Mouse (Mus musculus) CD4-positive, CD25-positive, alpha-beta regulatory T cell, adult 4 months (primary cell): ENCODE measurements around the gene Slc25a33. TPM values are rescaled to one million over a fixed set of nuclear protein-coding genes. Genes with fewer than 3 reads are reported as not detected.

ENCODE experiments used
- polyA plus RNA-seq, 2 experiments: library from polyadenylated mRNA; unstranded; fragments of 100-300 nt; shearing (Covaris generic); gene quantifications; one replicate each; pipeline ENCODE4 v1.2.1; 2017

Slc25a33 gene
- polyA plus RNA-seq, 2 experiments from 2014 or later = 4.6 to 5.7 TPM

Other genes with a start within 250 kb of the Slc25a33 start
- 1 to 10 TPM; 4.4 to 5.4 TPM for gene Clstn1, start 187.8 kb downstream of the Slc25a33 start, polyA plus RNA-seq
- gene Pik3cd, start 71.7 kb downstream of the Slc25a33 start, polyA plus RNA-seq = 100 to 1,000 TPM; 102 to 179 TPM
- gene Tmem201, start 36.2 kb downstream of the Slc25a33 start, polyA plus RNA-seq = 1 to 10 TPM; 4.6 to 7.8 TPM
- 1 to 10 TPM; 4.5 to 7.9 TPM for gene Spsb1, start 180.8 kb upstream of the Slc25a33 start, polyA plus RNA-seq
- gene H6pd, start 234.7 kb upstream of the Slc25a33 start, polyA plus RNA-seq = 1 to 10 TPM; 4.1 to 4.4 TPM